Mouse (Mus musculus) 3T3-L1 (cell line): ENCODE measurements around the gene Crebbp.
A peak's percentile ranks its signal among the peaks of the same experiment; 100 is the strongest.
"Not testable (repeated sequence)": the region's sequence is repeated elsewhere in the genome, so short reads cannot be mapped to it uniquely, and the experiment has no call there.

Experiments
- DNase-seq: peaks from one replicate; pipeline ENCODE4 v3.0.0-alpha.2; 2015; ENCODE audit warnings: low read depth, low spot score

Crebbp gene

GRCm38 (mm10) chr16:4213799-4214551 lies at the start of gene Crebbp:
Gene Crebbp (minus strand): TSS chr16:4213997.
- DNase-seq, result peak; percentile 81

GRCm38 (mm10) chr16:4263486-4263885 lies 49.7 kb upstream of the Crebbp start:
- DNase-seq, result no peak

GRCm38 (mm10) chr16:4257546-4257945 lies 43.7 kb upstream of the Crebbp start:
- peak; percentile 22 for DNase-seq

GRCm38 (mm10) chr16:4248791-4249190 lies 35.0 kb upstream of the Crebbp start:
- DNase-seq, result no peak

- DNase-seq, result not testable (repeated sequence)
These were observed 31.4 kb upstream of the Crebbp start for GRCm38 (mm10) chr16:4245241-4245640.

GRCm38 (mm10) chr16:4236131-4236530 lies 22.3 kb upstream of the Crebbp start:
- DNase-seq, result peak; percentile 72

GRCm38 (mm10) chr16:4235587-4235986 lies 21.8 kb upstream of the Crebbp start:
- no peak for DNase-seq

GRCm38 (mm10) chr16:4225841-4226240 lies 12.0 kb upstream of the Crebbp start:
- no peak for DNase-seq

GRCm38 (mm10) chr16:4214631-4215240 lies 939 bp upstream of the Crebbp start:
- no peak for DNase-seq

- DNase-seq, result peak; percentile 54
These were observed 616 bp downstream of the Crebbp start for GRCm38 (mm10) chr16:4212963-4213798.

GRCm38 (mm10) chr16:4212167-4212962 lies 1.4 kb downstream of the Crebbp start:
- DNase-seq, result peak; percentile 44

GRCm38 (mm10) chr16:4210290-4210689 lies 3.5 kb downstream of the Crebbp start:
- DNase-seq, result no peak

- DNase-seq, result no peak
These were observed 10.2 kb downstream of the Crebbp start for GRCm38 (mm10) chr16:4203592-4203991.

- no peak for DNase-seq
These were observed 13.8 kb downstream of the Crebbp start for GRCm38 (mm10) chr16:4199995-4200394.

GRCm38 (mm10) chr16:4199566-4199965 lies 14.2 kb downstream of the Crebbp start:
- peak; percentile 24 for DNase-seq

- DNase-seq, result no peak
These were observed 15.8 kb downstream of the Crebbp start for GRCm38 (mm10) chr16:4198004-4198403.

- DNase-seq, result no peak
These were observed 23.6 kb downstream of the Crebbp start for GRCm38 (mm10) chr16:4190166-4190565.

GRCm38 (mm10) chr16:4175134-4175533 lies 38.7 kb downstream of the Crebbp start:
- no peak for DNase-seq

GRCm38 (mm10) chr16:4169530-4169929 lies 44.3 kb downstream of the Crebbp start:
- no peak for DNase-seq

GRCm38 (mm10) chr16:4168476-4168875 lies 45.3 kb downstream of the Crebbp start:
- no peak for DNase-seq

- DNase-seq, result no peak
These were observed 52.9 kb downstream of the Crebbp start for GRCm38 (mm10) chr16:4160898-4161247.
